ENCODE assay signal across 8 mouse cellular contexts in genomic region chr13:107100852-107101325, GRCm38 (mm10).
DNase-seq lines count a peak whose midpoint lies in the region; ATAC-seq and TF ChIP-seq lines count a peak whose summit lies in the region.

No protein-coding gene starts in this region.

- no peaks in the 10 kb centered on the region for H3K36me3 ChIP-seq in heart, postnatal 0 days (replicated peaks; ENCODE audit: control insufficient read depth, insufficient read depth, low read length)
- no peaks in the 10 kb centered on the region for H3K36me3 ChIP-seq in forebrain, embryonic 15.5 days

- no peak for TF ChIP-seq CTCF in heart, postnatal 0 days (IDR thresholded peaks at IDR 0.05; ENCODE audit: low read depth)
- TF ChIP-seq CTCF in left cerebral cortex, adult 2 months (IDR thresholded peaks at IDR 0.05), result no peak

- ATAC-seq in heart, postnatal 0 days (ENCODE audit: insufficient read depth, low read depth), result no peak
- ATAC-seq in megakaryocyte progenitor cell, adult 5-6 weeks (replicated peaks; ENCODE audit: poor library complexity), result peak; percentile 78
- no peak for ATAC-seq in forebrain, embryonic 15.5 days (replicated peaks)

- TF ChIP-seq EP300 in heart, postnatal 0 days (IDR thresholded peaks at IDR 0.05; ENCODE audit: low read depth), result no peak

- H3K4me2 ChIP-seq in heart, postnatal 0 days (ENCODE audit: low read depth, low read length), result peak overlapping the region; percentile 57
- H3K4me2 ChIP-seq in forebrain, embryonic 15.5 days (replicated peaks), result no peak overlapping the region

- H3K9me3 ChIP-seq in heart, postnatal 0 days (replicated peaks; ENCODE audit: control insufficient read depth, low read length), result no peaks in the 10 kb centered on the region
- no peaks in the 10 kb centered on the region for H3K9me3 ChIP-seq in forebrain, embryonic 15.5 days

- peak overlapping the region; percentile 47 for H3K27ac ChIP-seq in heart, postnatal 0 days (ENCODE audit: low read depth)
- H3K27ac ChIP-seq in forebrain, embryonic 15.5 days (replicated peaks), result no peak overlapping the region
- H3K27ac ChIP-seq in left cerebral cortex, adult 2 months, result no peak overlapping the region

- 40% methylated on average over 6 of the region's 6 CpGs for WGBS in heart, postnatal 0 days
- 75% methylated on average over 6 of the region's 6 CpGs for WGBS in forebrain, embryonic 15.5 days

- peak overlapping the region; percentile 39; the same call in 1 of the 2 replicates for H3K4me3 ChIP-seq in heart, postnatal 0 days (ENCODE audit: low read depth, low read length)
- H3K4me3 ChIP-seq in forebrain, embryonic 15.5 days, result no peak overlapping the region
- H3K4me3 ChIP-seq in left cerebral cortex, adult 2 months, result no peak overlapping the region

- intact Hi-C loops in left cerebral cortex, adult 2 months (cut with DNase I), result loop anchor here (2.0 to 5.0 kb wide), 3 partner anchors 78 to 154 kb away; partner anchors contain the start of genes Dimt1 and Kif2a

- 0 out of 2 replicates have a peak, but pooled peaks cover 1% of the 10 kb centered on the region for H3K4me1 ChIP-seq in heart, postnatal 0 days (ENCODE audit: control insufficient read depth, insufficient read depth)
- H3K4me1 ChIP-seq in forebrain, embryonic 15.5 days, result 0 out of 2 replicates have a peak, but pooled peaks cover 2% of the 10 kb centered on the region

- peak; percentile 46 to 54 for DNase-seq in B cell, adult 2 months
- peak; percentile 96 for DNase-seq in c-Kit-negative CD71-positive TER-119-positive erythroid progenitor cells, embryonic 14.5 days (ENCODE audit: low read depth, low spot score)
- no peak for DNase-seq in heart, postnatal 0 days (ENCODE audit: low spot score)
- no peak for DNase-seq in kidney, adult 9 months
- DNase-seq in left cerebral cortex, adult 2 months (ENCODE audit: extremely low spot score in 1 of 2, low spot score in 2 of 2), result no peak
- DNase-seq in left cerebral cortex, adult 18-20 months (ENCODE audit: low spot score in 2 of 2), result no peak

- H3K27me3 ChIP-seq in heart, postnatal 0 days (ENCODE audit: control insufficient read depth, insufficient read depth, low read length), result no peaks in the 10 kb centered on the region
- H3K27me3 ChIP-seq in forebrain, embryonic 15.5 days, result no peaks in the 10 kb centered on the region

- no peak overlapping the region for H3K9ac ChIP-seq in heart, postnatal 0 days (replicated peaks; ENCODE audit: low read depth, low read length)
- H3K9ac ChIP-seq in forebrain, embryonic 15.5 days (replicated peaks), result no peak overlapping the region

Comparison
In these comparisons a context has a peak if more than half of its experiments do, and no peak if none do; other contexts are left out.
1. DNase-seq: peak in B cell, adult 2 months (2 of 2) and c-Kit-negative CD71-positive TER-119-positive erythroid progenitor cells, embryonic 14.5 days (single experiment); none in heart, postnatal 0 days (single experiment), kidney, adult 9 months (single experiment), left cerebral cortex, adult 2 months (0 of 2) and left cerebral cortex, adult 18-20 months (0 of 2).